Mouse (Mus musculus) large intestine, adult 2 months (tissue): ENCODE measurements around the gene Mmp15. TPM values are rescaled to one million over a fixed set of nuclear protein-coding genes. Genes with fewer than 3 reads are reported as not detected.

Experiments
- DNase-seq: peaks from one replicate; pipeline ENCODE4 v3.0.0-alpha.2; 2012; ENCODE audit warnings: low read depth, low spot score
- WGBS: fragments of 180-500 bp; shearing (Covaris S2); methylation state at CpG from one replicate; pipeline ENCODE4 v1.1.7; 2018; 5-methylcytosine and 5-hydroxymethylcytosine counted together
- polyA plus RNA-seq: library from polyadenylated mRNA; depleted of rRNA; stranded (reverse); fragments of >200 nt; gene quantifications from 2 replicates; pipeline ENCODE4 v1.2.3, GENCODE M21; 2012

Gene Mmp15
- polyA plus RNA-seq, 1 experiment = 9.5 TPM

DNA sequence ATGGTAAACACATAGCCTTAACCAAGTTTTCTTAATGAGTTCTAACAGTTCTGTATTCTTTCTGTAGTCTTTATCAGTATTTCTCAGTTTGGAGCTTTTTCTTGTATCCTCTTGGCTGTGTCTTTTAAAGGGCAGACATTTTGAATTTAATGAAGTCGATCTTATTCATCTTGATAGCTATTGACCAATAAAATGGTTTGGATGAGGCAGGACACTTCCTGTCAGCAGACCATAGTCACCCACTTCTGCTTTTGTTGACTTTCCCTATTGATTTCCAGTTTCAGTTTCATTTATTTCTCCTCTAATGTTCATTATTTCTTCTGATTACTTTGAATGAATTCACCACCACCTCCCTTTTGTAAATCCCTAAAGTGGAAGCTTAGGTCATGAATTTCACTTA is 16.4 kb upstream of the Mmp15 start:
- DNase-seq = no peak
- 54% methylated on average over 1 of the region's 1 CpGs for WGBS

- DNase-seq = no peak
Observed at GRCm38 (mm10) chr8:95336363-95336762, 15.7 kb upstream of the Mmp15 start.

DNA sequence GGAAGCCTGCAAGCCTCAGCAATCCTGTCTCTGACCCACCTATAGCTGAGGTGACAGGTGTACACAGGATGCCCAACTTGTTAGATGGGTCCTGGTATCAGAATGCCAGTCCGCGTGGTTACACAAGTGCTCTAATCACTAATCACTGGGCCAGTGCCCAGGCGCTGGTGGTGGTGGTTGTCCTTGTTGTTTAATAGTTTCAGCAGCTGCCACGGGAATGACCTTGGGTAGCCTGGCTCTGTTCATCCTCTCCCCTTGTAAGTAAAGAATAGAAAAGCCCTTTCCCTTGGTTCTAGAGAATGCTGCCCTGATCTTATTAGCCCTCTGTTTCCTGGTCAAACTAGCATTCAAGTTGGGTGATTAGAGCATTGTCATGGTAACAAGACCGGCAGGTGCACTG is 10.3 kb upstream of the Mmp15 start:
- DNase-seq = no peak
- 41% methylated on average over 5 of the region's 5 CpGs for WGBS

DNA sequence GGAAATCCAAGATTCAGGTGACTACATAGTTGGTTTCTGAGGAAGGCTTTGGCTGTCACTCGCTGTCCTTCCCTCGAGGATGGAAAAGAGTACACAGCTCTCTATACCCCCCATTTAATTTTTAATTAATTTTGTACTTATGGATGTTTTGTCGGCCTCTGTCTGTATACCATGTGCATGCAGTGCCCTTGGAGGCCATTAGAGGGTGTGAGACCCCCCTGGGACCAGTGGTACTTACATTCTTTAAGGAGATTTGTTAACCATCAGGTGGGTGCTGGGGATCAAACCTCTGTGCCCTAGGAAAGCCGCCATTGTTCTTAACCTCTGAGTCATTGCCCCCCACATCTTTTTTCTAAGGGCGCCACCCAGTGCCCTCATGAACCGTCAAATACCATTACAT is 7.4 kb upstream of the Mmp15 start:
- WGBS = 86% methylated on average over 6 of the region's 6 CpGs
- DNase-seq = no peak

DNA sequence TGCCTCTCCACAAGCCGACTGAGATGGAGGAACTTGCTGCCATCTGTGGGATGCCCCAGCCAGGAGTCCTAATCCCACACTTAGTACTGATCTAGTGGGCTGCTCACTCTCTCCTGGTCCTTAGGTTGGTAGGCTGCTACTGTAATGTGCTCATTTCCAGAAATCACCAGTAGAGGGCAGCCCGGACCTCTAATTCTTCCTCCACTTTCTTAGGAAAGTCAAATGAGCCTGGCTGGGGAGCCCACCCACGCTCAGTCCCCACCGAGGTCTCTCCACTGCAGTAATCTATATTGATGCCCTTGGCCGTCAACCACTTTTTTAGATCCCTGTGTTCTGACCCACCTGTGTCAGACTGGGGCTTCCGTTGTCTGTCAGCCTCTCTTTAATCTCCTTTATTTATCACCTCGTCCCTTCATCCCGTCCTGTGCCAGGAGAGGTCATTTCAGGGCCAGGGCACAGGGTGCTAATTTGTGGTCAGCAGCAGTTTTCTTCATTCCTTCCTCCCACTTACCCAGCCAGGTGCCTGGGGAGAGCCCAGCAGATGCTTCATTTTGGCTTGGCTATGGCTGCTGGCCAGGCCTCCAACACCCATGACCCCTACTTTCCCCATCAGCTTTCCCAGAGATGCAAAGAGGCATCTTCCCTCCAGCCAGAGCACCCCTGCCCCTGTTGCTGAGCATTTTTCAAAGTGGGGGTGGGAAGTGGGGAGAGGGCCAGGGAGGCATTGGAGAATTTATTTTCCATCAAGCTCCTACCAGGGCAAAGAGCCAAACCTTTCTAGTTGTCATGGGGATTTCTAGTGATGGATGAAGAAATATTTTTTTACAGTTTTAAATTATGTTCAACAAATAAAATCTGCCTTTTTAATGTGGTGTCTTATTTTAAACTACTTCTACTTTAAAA is 5.2 kb upstream of the Mmp15 start:
- no peak for DNase-seq
- WGBS = 40% methylated on average over 8 of the region's 8 CpGs

DNA sequence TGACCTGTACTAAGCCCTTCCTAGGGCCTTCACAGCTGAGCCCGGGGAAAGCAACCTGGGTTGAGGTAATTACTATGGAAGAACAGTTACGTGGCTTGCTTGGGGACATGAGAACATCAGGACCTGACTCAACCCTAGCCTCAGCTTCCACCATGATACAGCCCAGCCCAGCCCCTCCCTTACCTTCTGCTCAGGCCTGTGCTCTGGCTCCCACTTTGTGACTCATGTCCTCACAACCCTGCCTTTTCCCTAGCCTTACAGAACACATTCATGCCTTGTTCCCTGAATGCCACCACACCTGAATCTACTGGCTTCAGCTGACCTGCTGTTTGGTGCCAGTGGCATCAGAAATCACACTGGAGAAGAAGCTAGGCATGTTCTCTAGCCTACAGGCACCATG is 3.7 kb upstream of the Mmp15 start:
- WGBS = 82% methylated on average over 2 of the region's 2 CpGs
- no peak for DNase-seq

DNA sequence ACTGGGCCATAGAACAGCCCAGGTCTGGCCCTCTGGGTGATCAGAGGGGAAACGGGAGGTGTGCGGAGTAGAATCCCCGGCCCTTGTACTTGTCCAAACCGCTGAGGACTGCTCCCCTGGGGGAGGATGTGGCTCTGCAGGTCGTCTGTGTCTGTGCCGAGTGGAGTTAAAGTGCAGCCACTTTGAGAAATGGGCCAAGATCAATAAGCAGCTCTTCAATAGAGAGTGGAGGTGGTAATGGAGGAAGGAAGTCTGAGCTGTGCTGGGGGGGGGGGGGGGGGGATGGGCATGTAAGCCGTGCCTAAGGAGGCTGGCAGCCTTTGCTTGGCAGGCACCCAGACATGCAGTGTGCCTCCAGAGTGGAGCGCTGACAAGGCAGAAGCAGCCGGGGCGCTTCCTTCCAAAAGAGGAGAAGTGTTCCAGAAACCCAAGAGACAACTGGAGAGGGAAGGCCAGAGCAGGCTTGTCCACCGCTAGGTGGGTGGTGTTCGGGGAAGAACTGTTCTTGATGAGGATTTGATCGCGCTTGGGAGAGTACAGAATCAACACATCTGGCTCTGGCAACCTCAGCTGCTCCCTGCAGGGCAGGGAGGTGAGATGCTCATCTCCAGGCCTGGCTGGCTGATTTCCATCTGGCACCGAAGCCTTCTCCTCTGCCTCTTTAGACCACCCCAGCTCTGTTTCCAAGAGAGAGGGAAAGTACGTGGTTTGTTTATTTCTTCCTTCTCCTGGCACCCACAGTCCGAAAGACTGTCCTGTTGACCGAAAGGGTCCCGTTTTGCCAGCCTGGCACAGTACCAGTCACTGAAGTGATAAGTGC is 3.0 kb upstream of the Mmp15 start:
- WGBS = 16% methylated on average over 19 of the region's 19 CpGs
- no peak for DNase-seq

DNA sequence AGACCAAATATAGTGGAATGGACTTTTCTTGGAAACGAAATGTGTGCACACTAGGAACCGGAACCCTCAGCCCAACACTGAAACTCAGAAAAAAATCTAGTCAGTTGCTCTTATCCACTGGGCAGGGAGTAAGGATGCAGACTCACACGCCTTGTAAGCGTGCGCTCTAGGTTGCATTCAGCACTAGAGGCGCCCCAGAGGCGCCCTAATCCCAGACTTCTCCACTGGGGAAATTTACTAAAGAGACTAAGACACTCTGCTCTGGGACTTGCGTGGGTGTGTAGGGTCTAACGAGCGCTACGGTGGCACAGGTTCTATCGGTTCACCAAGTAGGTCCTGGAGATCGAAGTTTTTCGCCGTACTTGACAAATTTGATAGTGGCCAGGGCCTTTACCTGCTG is 607 bp upstream of the Mmp15 start:
- DNase-seq = no peak
- WGBS = 4% methylated on average over 15 of the region's 15 CpGs

DNA sequence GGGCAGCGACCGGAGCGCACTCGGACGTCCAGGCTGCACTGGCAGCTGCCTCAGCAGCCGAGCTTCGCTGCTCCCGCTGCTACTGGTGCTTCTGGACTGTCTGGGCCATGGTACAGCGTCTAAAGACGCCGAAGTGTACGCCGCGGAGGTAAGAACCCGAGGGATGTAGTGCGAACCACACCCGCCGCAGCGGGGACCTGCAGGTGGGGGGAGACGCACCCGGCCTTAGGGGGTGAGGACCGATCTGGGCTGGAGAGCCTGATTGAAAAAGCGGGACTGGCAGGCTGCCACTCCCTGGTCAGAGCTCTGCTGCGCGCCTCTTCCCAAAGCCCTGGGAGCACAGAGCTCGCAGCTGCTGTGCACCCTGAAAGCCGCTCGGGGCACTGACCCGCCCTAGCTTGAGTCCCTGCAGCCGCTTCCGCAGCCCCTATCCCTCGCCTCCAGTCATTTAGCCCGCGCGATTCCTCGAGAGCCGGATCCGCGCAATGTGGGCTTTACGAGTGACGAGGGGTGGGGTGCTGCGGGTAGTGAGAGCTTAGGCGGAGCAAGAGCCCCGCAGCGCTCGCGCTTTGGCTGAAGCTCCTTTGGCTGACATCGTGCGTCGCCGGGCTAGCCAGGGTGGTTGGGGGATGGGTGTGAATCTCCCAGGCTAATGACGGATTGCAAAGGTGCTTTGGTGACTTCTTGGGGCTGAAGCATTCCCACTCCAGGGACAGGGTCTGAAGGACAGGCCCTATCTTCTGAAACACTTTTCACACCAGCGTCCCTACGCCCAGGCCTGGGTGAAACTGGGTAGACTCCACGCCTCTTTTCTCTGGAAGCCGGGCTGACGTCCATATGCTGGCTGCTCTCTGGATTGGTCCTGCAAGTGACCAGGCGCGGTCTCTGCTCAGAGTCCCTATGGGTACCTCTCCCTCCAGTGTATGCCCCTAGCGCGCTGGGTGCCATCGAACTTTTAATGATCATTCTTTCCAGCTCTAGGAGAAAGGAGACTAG is 1.1 kb downstream of the Mmp15 start:
- 5% methylated on average over 62 of the region's 62 CpGs for WGBS
- DNase-seq = no peak

DNA sequence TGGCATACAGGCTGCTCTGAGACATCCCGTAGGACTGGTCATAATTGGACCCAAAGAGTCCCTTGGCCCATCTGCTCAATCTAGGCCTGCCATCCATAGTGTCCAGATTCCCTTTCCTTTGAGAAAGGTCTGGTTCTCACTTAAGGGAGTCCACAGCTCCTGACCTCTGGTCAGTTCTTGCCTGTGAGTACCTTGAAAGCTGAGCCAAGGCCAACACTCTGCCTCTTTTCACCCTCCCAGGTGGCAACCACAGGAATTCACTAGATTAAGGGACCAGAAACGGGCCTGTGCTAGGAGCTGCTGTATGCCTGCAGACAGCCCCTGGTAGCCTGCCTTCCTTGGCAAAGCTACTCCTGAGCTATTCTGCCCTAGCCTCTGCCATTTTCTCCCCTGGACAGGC is 2.5 kb downstream of the Mmp15 start:
- 87% methylated on average over 2 of the region's 2 CpGs for WGBS
- no peak for DNase-seq

DNA sequence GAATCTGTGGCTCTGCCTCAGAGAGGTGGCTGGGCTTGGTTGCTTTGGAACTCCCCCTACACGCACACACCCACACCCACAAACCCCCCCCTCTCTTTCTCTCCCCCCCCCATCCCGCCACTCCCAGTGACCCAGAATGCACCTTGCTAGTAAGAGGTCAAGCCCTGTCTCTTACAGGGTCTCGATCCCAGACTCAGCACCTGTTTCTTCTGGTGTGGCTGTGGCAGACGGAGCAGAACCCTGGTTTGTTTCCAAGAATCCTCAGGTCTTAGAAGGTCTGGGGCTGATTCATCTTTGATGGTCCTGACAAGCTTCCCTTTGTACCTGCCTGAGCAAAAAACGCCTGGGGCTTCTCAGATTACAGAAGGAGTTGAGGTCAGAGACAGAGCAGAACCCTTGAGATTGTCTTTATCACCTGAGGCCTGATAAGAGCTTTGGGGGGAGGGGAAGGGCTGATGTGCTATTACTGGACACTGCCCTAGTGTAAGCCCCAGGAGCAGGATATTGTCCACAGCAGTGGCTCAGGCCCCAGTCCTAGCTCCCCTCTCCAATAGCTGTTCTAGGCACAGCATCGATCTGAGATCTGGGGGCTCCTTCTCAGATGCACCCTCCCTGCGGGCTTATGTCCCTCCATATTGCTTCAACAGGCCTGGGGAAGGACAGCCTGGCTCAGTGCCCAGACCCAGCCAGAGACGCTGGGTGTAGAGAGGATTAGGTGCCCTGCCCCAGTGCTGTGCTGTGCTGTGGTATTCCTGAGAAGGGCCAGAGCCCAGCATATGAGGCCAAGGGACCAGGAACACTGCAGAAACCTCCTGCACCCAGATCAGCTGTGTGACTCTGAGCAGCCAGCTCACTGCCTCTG is 6.7 kb downstream of the Mmp15 start:
- DNase-seq = no peak
- 20% methylated on average over 8 of the region's 8 CpGs for WGBS

- 46% methylated on average over 7 of the region's 7 CpGs for WGBS
- DNase-seq = no peak
Observed at GRCm38 (mm10) chr8:95360181-95361015, 8.3 kb downstream of the Mmp15 start.

DNA sequence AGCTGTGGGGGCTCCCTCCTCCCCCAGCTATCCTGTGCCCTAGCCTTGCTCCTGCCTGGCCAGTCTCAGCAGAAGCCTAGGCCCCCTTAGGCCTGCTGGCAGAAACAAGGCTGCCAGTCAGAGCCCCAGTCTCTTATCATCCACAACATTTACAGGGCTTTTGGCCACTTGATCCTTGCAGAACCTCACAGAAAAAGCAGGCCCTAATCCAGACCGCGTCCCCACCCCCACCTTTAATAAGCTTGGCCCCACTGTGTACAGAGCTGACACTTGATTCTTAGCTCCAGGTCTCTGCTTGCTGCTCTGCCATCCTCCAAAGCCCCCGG is 8.9 kb downstream of the Mmp15 start:
- WGBS = 80% methylated on average over 3 of the region's 3 CpGs
- DNase-seq = no peak

DNA sequence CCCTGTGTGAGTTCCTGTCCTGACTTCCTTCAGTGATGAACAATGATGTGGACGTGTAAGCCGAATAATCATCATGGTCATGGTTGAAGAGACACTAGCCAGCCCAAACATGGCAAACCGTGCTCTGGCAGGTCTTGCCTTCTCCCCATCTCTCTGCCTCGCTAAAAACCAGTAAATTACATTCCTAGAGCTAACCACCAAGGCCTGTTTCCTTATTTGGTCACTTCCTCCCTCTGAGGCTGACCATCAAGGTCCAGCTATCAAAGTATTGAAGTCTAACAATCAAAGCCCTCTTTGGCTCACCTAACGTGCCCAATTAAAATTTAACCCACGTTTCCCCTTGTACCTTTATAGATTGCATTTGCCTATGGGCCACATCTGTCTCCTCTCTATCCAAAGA is 10.2 kb downstream of the Mmp15 start:
- WGBS = 28% methylated on average over 6 of the region's 6 CpGs
- DNase-seq = no peak

DNA sequence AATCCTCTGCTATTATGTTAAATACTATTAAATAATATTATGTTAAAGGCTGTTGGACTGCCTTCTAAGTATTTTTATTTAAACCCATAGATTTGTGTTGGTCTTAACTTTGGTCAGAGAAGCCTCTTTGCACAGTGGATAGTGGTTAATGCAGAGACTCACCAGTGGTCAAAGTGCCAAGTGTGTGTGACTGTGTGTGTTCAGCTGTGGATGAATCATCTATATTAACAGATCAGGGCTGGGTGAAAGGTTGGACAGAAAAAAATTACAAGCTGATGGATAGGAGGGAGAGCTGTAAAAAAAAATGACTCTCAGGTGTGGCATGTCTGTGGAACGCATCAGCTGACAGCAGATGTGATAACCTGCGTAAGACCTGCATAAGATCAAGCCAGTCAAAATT is 11.8 kb downstream of the Mmp15 start:
- 34% methylated on average over 2 of the region's 2 CpGs for WGBS
- no peak for DNase-seq

DNA sequence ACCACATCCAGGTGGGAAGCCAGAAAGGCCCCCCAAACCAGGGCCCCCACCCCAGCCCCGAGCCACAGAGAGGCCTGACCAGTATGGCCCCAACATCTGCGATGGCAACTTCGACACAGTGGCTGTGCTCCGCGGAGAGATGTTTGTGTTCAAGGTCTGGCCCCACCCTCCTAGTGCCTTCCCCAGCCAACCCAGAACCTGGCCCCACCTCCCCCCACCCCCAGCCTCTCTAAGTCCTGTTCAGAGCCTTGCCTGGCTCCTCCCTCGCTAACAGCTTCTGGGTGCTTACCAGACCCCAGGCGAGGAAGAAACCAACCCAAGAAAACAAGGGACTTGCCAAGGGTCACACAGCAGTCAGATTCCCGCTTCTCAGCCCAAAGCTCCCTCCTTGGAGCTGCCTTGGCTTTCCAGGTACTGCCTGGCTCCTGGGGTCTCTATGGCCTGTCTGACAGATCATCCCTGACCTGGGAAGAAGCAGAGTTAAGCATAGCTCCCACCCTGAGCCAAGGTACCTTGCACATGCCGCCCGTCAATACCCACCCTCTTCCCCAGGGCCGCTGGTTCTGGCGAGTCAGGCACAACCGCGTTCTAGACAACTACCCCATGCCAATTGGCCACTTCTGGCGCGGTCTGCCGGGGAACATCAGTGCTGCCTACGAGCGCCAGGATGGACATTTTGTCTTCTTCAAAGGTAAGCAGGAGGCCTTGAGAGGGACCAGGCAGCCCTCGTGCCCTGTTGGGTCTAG is 17.7 kb downstream of the Mmp15 start:
- 61% methylated on average over 20 of the region's 20 CpGs for WGBS
- DNase-seq = no peak

DNA sequence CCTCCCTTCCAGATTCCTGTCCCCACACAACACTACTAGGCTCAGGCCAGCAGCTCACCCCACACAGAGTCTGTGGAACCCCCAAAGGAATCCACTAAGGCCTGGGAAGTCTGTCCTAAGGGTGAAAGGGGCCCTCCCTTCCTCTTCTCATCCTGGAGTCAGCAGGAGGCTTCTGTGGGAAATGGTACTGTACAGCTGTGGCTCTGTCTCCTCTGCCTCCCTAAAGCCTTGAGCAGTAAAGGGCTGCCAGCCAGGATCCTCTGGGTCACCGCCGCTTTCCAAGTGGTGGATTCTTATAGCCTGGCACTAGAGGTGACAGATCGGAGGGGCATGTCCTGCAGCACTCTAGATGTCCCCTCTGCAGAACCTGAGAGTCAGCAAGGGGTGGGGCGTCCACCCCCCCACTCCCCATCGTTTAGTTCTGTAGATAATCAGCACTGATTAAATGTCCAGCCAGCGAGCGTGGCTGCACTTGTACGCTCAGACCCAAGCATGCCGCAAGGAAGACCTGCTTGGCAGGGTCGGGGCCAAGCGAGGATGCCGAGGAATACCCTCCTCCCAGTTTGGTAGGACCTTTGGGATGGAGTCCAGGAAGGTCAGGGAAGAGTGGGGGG is 21.4 kb downstream of the Mmp15 start:
- WGBS = 72% methylated on average over 12 of the region's 12 CpGs
- no peak for DNase-seq
